In genomic region chr13:69492876-69493463, GRCm38 (mm10) we compare ENCODE assay signal across 8 mouse cellular contexts. TPM values are rescaled to one million over a fixed set of nuclear protein-coding genes. Genes with fewer than 3 reads are reported as not detected.
A peak's percentile ranks its signal among the peaks of the same experiment; 100 is the strongest.
DNase-seq lines count a peak whose midpoint lies in the region; TF ChIP-seq lines count a peak whose summit lies in the region.

No protein-coding gene starts in this region.

- H3K27me3 ChIP-seq in liver, adult 2 months (ENCODE audit: control insufficient read depth, insufficient read depth, low read length) = no peaks in the 10 kb centered on the region

- no peak overlapping the region for H3K4me3 ChIP-seq in liver, adult 2 months (ENCODE audit: insufficient read depth, low read depth, low read length)

- WGBS in liver, adult 2 months = 18% methylated on average over 7 of the region's 7 CpGs

- no peak for TF ChIP-seq POLR2A in liver, adult 2 months (IDR thresholded peaks at IDR 0.05; ENCODE audit: extremely low read depth, insufficient read depth, low read length)

- no peaks in the 10 kb centered on the region for H3K79me2 ChIP-seq in liver, adult 2 months (ENCODE audit: control insufficient read depth, insufficient read depth, low read length)

- no peak overlapping the region for H3K27ac ChIP-seq in liver, adult 2 months (replicated peaks; ENCODE audit: insufficient read depth, low read depth, low read length)

- no peak overlapping the region for H3K9ac ChIP-seq in liver, adult 2 months (ENCODE audit: low read depth, low read length)

- peaks cover under 1% of the 10 kb centered on the region; the same call in 1 of the 2 replicates for H3K36me3 ChIP-seq in liver, adult 2 months (ENCODE audit: control insufficient read depth, insufficient read depth, low read length)

- TF ChIP-seq CTCF in liver, adult 2 months (IDR thresholded peaks at IDR 0.05; ENCODE audit: low read depth, low read length) = peak; percentile 78

- peak; percentile 56 to 90 for DNase-seq in adrenal gland, adult (ENCODE audit: inconsistent age in 2 of 2, low spot score in 1 of 2)
- no peak for DNase-seq in adrenal gland, postnatal 4 days (ENCODE audit: low spot score in 2 of 2)
- peak; percentile 58 for DNase-seq in right cerebral cortex, postnatal 14 days
- DNase-seq in right cerebral cortex, postnatal 4 days = no peak
- DNase-seq in cerebellum, postnatal 10 days = peak; percentile 62 to 82
- DNase-seq in induced T-regulatory cell, adult 2 months (ENCODE audit: low read depth) = peak; percentile 78
- peak; percentile 67 for DNase-seq in liver, adult 2 months (ENCODE audit: extremely low read depth, low read depth, low spot score)
- DNase-seq in retina, postnatal 1 day = peak; percentile 85

- no peaks in the 10 kb centered on the region for H3K4me1 ChIP-seq in liver, adult 2 months (ENCODE audit: control insufficient read depth, insufficient read depth, low read length)

RNA-seq across cellular contexts. Expression of gene Nsun2, which starts 40.6 kb away (rescaled TPM):
- 10 to 100 TPM; 79.0 to 85.1 TPM for total RNA-seq in adrenal gland, postnatal 4 days (2021)
- total RNA-seq in liver, adult 2 months (2014; rRNA removed) = 74.1 and 81.0 TPM in 2 replicates
- polyA plus RNA-seq in liver, adult 2 months (2012; rRNA removed) = 40.5 and 48.3 TPM in 2 replicates

RNA-seq across cellular contexts. Expression of gene Tent4a, which starts 41.4 kb away (rescaled TPM):
- total RNA-seq in adrenal gland, postnatal 4 days (2021) = 10 to 100 TPM; 26.2 to 28.3 TPM
- 8.7 and 8.9 TPM in 2 replicates for total RNA-seq in liver, adult 2 months (2014; rRNA removed)
- 9.9 and 11.0 TPM in 2 replicates for polyA plus RNA-seq in liver, adult 2 months (2012; rRNA removed)

Comparison
In these comparisons a context has a peak if more than half of its experiments do, and no peak if none do; other contexts are left out.
1. DNase-seq: peak in adrenal gland, adult (2 of 2), right cerebral cortex, postnatal 14 days (single experiment), cerebellum, postnatal 10 days (2 of 2), induced T-regulatory cell, adult 2 months (single experiment), liver, adult 2 months (single experiment) and retina, postnatal 1 day (single experiment); none in adrenal gland, postnatal 4 days (0 of 2) and right cerebral cortex, postnatal 4 days (single experiment).